Mouse (Mus musculus) spleen, postnatal 4 days (tissue): ENCODE data around the gene Ube2g1.
A peak's percentile ranks its signal among the peaks of the same experiment; 100 is the strongest.

ENCODE experiments used
- DNase-seq, 2 experiments: peaks; one replicate each; pipeline ENCODE4 v3.0.0; 2022; ENCODE audit warnings: low spot score in 2 of 2

Ube2g1 gene

GRCm38 (mm10) chr11:72607469-72608070 lies 487 bp downstream of the Ube2g1 start:
- peak in 1 of 2 experiments; percentile 75 for DNase-seq

- peak; percentile 86 to 92 for DNase-seq
Observed at GRCm38 (mm10) chr11:72608071-72608679, 1.1 kb downstream of the Ube2g1 start.

GRCm38 (mm10) chr11:72609242-72609641 lies 2.2 kb downstream of the Ube2g1 start:
- no peak for DNase-seq

- peak in 1 of 2 experiments; percentile 49 for DNase-seq
Observed at GRCm38 (mm10) chr11:72614336-72614735, 7.3 kb downstream of the Ube2g1 start.

- no peak for DNase-seq
Observed at GRCm38 (mm10) chr11:72615931-72616330, 8.8 kb downstream of the Ube2g1 start.

GRCm38 (mm10) chr11:72618476-72618875 lies 11.4 kb downstream of the Ube2g1 start:
- no peak for DNase-seq

GRCm38 (mm10) chr11:72642730-72643129 lies 35.6 kb downstream of the Ube2g1 start:
- no peak for DNase-seq

GRCm38 (mm10) chr11:72645386-72645785 lies 38.3 kb downstream of the Ube2g1 start:
- DNase-seq = no peak

GRCm38 (mm10) chr11:72650347-72650746 lies 43.3 kb downstream of the Ube2g1 start:
- DNase-seq = no peak

GRCm38 (mm10) chr11:72659918-72660317 lies 52.8 kb downstream of the Ube2g1 start:
- DNase-seq = no peak

GRCm38 (mm10) chr11:72660359-72660758 lies 53.3 kb downstream of the Ube2g1 start:
- DNase-seq = no peak

GRCm38 (mm10) chr11:72664641-72665040 lies 57.6 kb downstream of the Ube2g1 start:
- DNase-seq = no peak

- no peak for DNase-seq
Observed at GRCm38 (mm10) chr11:72670634-72671033, 63.6 kb downstream of the Ube2g1 start.

GRCm38 (mm10) chr11:72671294-72671988 lies 64.4 kb downstream of the Ube2g1 start:
- DNase-seq = no peak

- no peak for DNase-seq
Observed at GRCm38 (mm10) chr11:72672438-72672837, 65.4 kb downstream of the Ube2g1 start.

- DNase-seq = no peak
Observed at GRCm38 (mm10) chr11:72675280-72675679, 68.2 kb downstream of the Ube2g1 start.

GRCm38 (mm10) chr11:72680726-72681125 lies 73.6 kb downstream of the Ube2g1 start:
- DNase-seq = no peak

- DNase-seq = no peak
Observed at GRCm38 (mm10) chr11:72683402-72683801, 76.3 kb downstream of the Ube2g1 start.

- no peak for DNase-seq
Observed at GRCm38 (mm10) chr11:72686697-72687096, 79.6 kb downstream of the Ube2g1 start.

- no peak for DNase-seq
Observed at GRCm38 (mm10) chr11:72688242-72688641, 81.2 kb downstream of the Ube2g1 start.

GRCm38 (mm10) chr11:72689115-72689514 lies 82.0 kb downstream of the Ube2g1 start:
- DNase-seq = peak in 1 of 2 experiments; percentile 55

- DNase-seq = peak; percentile 98 to 99
Observed at GRCm38 (mm10) chr11:72689551-72690510, 82.7 kb downstream of the Ube2g1 start, which contains the start of gene Ankfy1. Gene Ankfy1 (plus strand): TSS chr11:72690006.
